Mouse (Mus musculus) brain, embryonic 14.5 days (tissue): ENCODE measurements around the gene Rad54l2.

Experiments used
- CTCF ChIP-seq: fragments of 200-500 bp; IDR thresholded peaks from 2 replicates; pipeline ENCODE4 v1.5.1; 2012; ENCODE audit warnings: inconsistent platforms, mild to moderate bottlenecking, moderate library complexity, borderline replicate concordance; ENCODE audit not compliant: insufficient read depth, insufficient read length; ENCODE audit errors: extremely low read depth
- POLR2A ChIP-seq: fragments of 200-500 bp; IDR thresholded peaks from 2 replicates; pipeline ENCODE4 v1.6.1; 2012; ENCODE audit warnings: mild to moderate bottlenecking, inconsistent platforms, borderline replicate concordance; ENCODE audit not compliant: poor library complexity, insufficient read depth, insufficient read length, severe bottlenecking; ENCODE audit errors: extremely low read depth

- TF ChIP-seq POLR2A = no peak
- no peak for TF ChIP-seq CTCF
These were observed 129.1 kb downstream of the Rad54l2 start for GRCm38 (mm10) chr9:106659935-106660334.
